Mouse (Mus musculus): Measurements from ENCODE around the gene Nck2. TPM values are rescaled to one million over a fixed set of nuclear protein-coding genes. Genes with fewer than 3 reads are reported as not detected.

Nck2 gene
- polyA plus RNA-seq (2016; fragmentation: Nextera tagmentation; extraction: Ambion mirVana) = 35.0 and 36.8 TPM in 2 replicates

DNA sequence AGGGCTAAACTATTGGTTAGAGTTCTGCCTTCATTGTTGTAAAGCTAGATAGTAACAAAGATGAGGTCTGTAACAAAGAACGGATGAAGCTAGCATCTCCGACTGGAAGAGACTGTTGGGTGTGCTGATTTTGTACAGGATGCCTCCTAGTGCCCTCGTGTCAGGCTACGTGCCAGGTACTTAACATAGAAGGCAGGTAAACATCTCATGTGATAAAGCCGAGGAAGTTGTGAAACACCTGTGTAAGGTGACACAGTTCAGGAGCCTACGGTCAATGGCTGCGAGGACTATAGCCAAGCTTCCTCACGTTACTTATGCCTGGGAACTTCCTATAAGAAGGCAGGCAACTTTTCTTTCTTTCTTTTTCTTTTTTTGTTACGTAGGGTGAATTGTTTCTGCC is at the start of gene Nck2:
Gene Nck2, plus strand, starts transcription at position 49 of the 400 bp plus-strand sequence.
- DNase-seq (ENCODE audit: low spot score) = no peak
- 19% methylated on average over 9 of the region's 9 CpGs for WGBS
- Histone ChIP-seq H3K4me1 (peaks cover 29% of the 10 kb centered on the region), H3K27me3 (ENCODE audit: low read depth, poor library complexity, severe bottlenecking) (peaks cover 5% of the 10 kb centered on the region), H3K27ac (replicated peaks) (peak within 1 kb of the TSS; percentile 94), H3K4me3 (peak within 1 kb of the TSS; percentile 97), H3K9me3 (replicated peaks) (no peaks in the 10 kb centered on the region), H3K36me3 (no peaks in the 10 kb centered on the region)

DNA sequence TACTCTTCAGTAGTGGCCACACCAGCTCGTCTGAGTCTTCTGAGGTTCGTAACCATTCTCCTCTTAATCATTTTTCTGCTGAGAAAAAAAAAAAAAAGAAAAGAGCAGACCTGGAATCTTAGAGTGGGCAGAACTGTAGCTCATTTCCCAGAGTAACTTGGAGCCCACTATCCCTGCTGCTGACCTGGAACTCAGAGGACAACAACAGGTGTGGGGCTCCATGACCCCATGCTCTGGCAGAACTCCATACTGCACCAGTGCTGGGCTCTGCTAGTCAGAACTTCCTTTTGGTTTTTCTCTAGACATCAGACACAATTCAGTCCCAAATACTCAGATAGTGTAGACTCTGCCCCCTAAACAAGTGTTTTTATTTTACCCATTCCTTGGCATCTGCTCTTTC is 49.3 kb upstream of the Nck2 start:
- Histone ChIP-seq H3K36me3 (no peaks in the 10 kb centered on the region), H3K27ac (replicated peaks) (no peak overlapping the region), H3K27me3 (ENCODE audit: low read depth, poor library complexity, severe bottlenecking) (no peaks in the 10 kb centered on the region), H3K4me3 (no peak overlapping the region), H3K4me1 (peaks cover 11% of the 10 kb centered on the region), H3K9me3 (replicated peaks) (no peaks in the 10 kb centered on the region)
- no peak for DNase-seq (ENCODE audit: low spot score)
- 94% methylated on average over 2 of the region's 2 CpGs for WGBS

DNA sequence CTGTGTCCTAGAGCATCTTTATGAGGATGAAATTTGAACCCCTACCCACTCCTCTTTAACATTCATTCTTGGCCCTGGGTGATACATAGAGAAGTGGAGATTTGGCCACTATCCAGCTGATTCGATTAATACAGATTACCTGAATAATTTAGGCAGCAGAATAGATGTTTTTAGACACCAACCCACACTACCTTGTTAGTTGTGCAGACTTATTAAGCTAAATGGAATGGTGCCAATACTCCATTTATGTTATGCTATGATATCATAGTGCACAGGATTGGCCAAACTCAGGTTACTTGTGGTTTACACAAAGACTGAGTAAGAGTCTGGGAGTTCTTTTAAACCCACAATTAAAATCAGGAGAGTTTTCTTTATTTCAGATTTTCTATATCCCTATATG is 48.6 kb upstream of the Nck2 start:
- Histone ChIP-seq H3K27me3 (ENCODE audit: low read depth, poor library complexity, severe bottlenecking) (no peaks in the 10 kb centered on the region), H3K4me3 (no peak overlapping the region), H3K9me3 (replicated peaks) (no peaks in the 10 kb centered on the region), H3K4me1 (peaks cover 11% of the 10 kb centered on the region), H3K27ac (replicated peaks) (no peak overlapping the region), H3K36me3 (no peaks in the 10 kb centered on the region)
- WGBS = 87% methylated on average over 1 of the region's 1 CpGs
- no peak for DNase-seq (ENCODE audit: low spot score)

- 38% methylated on average over 5 of the region's 5 CpGs for WGBS
- Histone ChIP-seq H3K4me1 (peaks cover 11% of the 10 kb centered on the region), H3K27ac (replicated peaks) (no peak overlapping the region), H3K36me3 (no peaks in the 10 kb centered on the region), H3K4me3 (no peak overlapping the region), H3K9me3 (replicated peaks) (no peaks in the 10 kb centered on the region), H3K27me3 (ENCODE audit: low read depth, poor library complexity, severe bottlenecking) (no peaks in the 10 kb centered on the region)
- DNase-seq (ENCODE audit: low spot score) = peak; percentile 19
Observed at GRCm38 (mm10) chr1:43396522-43396921, 47.9 kb upstream of the Nck2 start.

DNA sequence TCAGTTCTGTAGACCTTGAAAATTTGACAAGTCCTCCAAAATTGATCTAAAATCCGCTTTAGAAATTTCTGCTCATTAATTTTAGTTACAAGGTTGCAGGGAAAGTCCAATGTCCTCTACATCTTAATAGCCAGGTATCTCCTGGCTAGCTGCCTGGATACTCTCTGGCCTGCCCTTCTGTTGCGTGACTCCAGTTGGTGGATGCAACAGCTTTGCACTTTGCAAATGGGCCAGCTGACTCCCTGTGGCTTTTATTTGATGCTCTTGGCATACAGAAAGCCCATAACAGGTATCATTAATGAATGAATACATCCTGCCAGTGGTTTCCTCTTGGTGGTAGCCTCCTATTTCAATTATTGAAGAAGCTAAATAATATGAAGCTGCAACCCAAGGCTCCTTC is 47.3 kb upstream of the Nck2 start:
- Histone ChIP-seq H3K9me3 (replicated peaks) (no peaks in the 10 kb centered on the region), H3K27me3 (ENCODE audit: low read depth, poor library complexity, severe bottlenecking) (no peaks in the 10 kb centered on the region), H3K27ac (replicated peaks) (no peak overlapping the region), H3K4me1 (peaks cover 11% of the 10 kb centered on the region), H3K36me3 (no peaks in the 10 kb centered on the region), H3K4me3 (no peak overlapping the region)
- no peak for DNase-seq (ENCODE audit: low spot score)
- 92% methylated on average over 2 of the region's 2 CpGs for WGBS

DNA sequence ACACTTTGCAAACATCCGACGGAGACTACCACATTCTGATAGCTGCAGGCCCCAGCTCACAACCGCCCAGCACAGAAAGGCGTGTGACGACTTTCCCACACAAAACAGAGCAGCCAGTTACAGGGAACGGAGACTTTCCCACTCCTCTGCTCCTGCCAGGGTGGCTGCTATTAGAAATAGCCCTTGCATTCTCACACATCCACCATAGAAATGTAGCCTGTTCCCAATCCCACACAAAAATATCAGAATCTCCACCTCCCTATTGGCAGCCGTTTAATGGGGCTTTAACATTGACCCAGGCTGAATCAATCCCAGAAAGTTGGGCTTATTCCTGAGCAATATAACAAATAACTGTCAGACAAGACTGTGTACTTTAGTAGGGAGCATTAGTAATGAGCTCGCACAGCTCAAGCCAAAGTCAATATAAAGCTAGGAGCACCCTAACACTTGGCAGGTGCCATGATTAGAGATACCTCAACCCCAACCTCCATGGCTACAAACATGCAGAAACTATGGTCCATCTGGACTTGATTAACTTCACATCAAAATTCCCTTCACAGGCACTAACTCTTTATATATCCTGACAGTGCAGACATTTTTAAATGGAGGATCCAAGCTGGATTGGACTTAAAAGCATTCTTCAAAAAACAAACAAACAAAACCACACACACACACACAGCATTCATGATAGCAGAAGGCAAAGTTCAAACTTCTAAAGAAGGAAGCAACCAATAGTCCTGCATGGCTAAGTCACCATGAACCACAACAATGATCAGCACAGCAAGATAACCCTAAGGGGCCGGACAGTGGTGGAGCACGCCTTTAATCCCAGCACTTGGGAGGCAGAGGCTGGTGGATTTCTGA is 45.4 kb upstream of the Nck2 start:
- Histone ChIP-seq H3K27me3 (ENCODE audit: low read depth, poor library complexity, severe bottlenecking) (no peaks in the 10 kb centered on the region), H3K36me3 (no peaks in the 10 kb centered on the region), H3K27ac (replicated peaks) (no peak overlapping the region), H3K9me3 (replicated peaks) (no peaks in the 10 kb centered on the region), H3K4me3 (no peak overlapping the region), H3K4me1 (peaks cover 11% of the 10 kb centered on the region)
- no peak for DNase-seq (ENCODE audit: low spot score)
- WGBS = 89% methylated on average over 10 of the region's 10 CpGs

- no peak for DNase-seq (ENCODE audit: low spot score)
- Histone ChIP-seq H3K4me3 (no peak overlapping the region), H3K4me1 (peaks cover 11% of the 10 kb centered on the region), H3K27me3 (ENCODE audit: low read depth, poor library complexity, severe bottlenecking) (no peaks in the 10 kb centered on the region), H3K9me3 (replicated peaks) (no peaks in the 10 kb centered on the region), H3K36me3 (no peaks in the 10 kb centered on the region), H3K27ac (replicated peaks) (no peak overlapping the region)
- WGBS = 85% methylated on average over 8 of the region's 8 CpGs
Observed at GRCm38 (mm10) chr1:43399602-43400216, 44.7 kb upstream of the Nck2 start.

GRCm38 (mm10) chr1:43400655-43401054 is 43.7 kb upstream of the Nck2 start:
- H3K4me3 ChIP-seq = no peak overlapping the region
- H3K9me3 ChIP-seq (replicated peaks) = no peaks in the 10 kb centered on the region
- H3K27me3 ChIP-seq (ENCODE audit: low read depth, poor library complexity, severe bottlenecking) = no peaks in the 10 kb centered on the region
- no peak for DNase-seq (ENCODE audit: low spot score)
- WGBS = 76% methylated on average over 3 of the region's 3 CpGs
- H3K4me1 ChIP-seq = peaks cover 11% of the 10 kb centered on the region
- no peaks in the 10 kb centered on the region for H3K36me3 ChIP-seq
- no peak overlapping the region for H3K27ac ChIP-seq (replicated peaks)

GRCm38 (mm10) chr1:43403341-43403740 is 41.0 kb upstream of the Nck2 start:
- Histone ChIP-seq H3K36me3 (no peaks in the 10 kb centered on the region), H3K9me3 (replicated peaks) (no peaks in the 10 kb centered on the region), H3K4me3 (no peak overlapping the region), H3K27me3 (ENCODE audit: low read depth, poor library complexity, severe bottlenecking) (no peaks in the 10 kb centered on the region), H3K27ac (replicated peaks) (no peak overlapping the region), H3K4me1 (no peaks in the 10 kb centered on the region)
- DNase-seq (ENCODE audit: low spot score) = no peak

- H3K4me3 ChIP-seq = no peak overlapping the region
- no peaks in the 10 kb centered on the region for H3K4me1 ChIP-seq
- DNase-seq (ENCODE audit: low spot score) = no peak
- WGBS = 64% methylated on average over 9 of the region's 9 CpGs
- H3K27me3 ChIP-seq (ENCODE audit: low read depth, poor library complexity, severe bottlenecking) = no peaks in the 10 kb centered on the region
- H3K36me3 ChIP-seq = no peaks in the 10 kb centered on the region
- H3K9me3 ChIP-seq (replicated peaks) = no peaks in the 10 kb centered on the region
- H3K27ac ChIP-seq (replicated peaks) = no peak overlapping the region
Observed at GRCm38 (mm10) chr1:43404693-43405678, 39.4 kb upstream of the Nck2 start.

GRCm38 (mm10) chr1:43409019-43409418 is 35.4 kb upstream of the Nck2 start:
- no peak for DNase-seq (ENCODE audit: low spot score)
- Histone ChIP-seq H3K27me3 (ENCODE audit: low read depth, poor library complexity, severe bottlenecking) (no peaks in the 10 kb centered on the region), H3K4me1 (no peaks in the 10 kb centered on the region), H3K9me3 (replicated peaks) (no peaks in the 10 kb centered on the region), H3K4me3 (no peak overlapping the region), H3K27ac (replicated peaks) (no peak overlapping the region), H3K36me3 (no peaks in the 10 kb centered on the region)
- WGBS = 78% methylated on average over 4 of the region's 4 CpGs

DNA sequence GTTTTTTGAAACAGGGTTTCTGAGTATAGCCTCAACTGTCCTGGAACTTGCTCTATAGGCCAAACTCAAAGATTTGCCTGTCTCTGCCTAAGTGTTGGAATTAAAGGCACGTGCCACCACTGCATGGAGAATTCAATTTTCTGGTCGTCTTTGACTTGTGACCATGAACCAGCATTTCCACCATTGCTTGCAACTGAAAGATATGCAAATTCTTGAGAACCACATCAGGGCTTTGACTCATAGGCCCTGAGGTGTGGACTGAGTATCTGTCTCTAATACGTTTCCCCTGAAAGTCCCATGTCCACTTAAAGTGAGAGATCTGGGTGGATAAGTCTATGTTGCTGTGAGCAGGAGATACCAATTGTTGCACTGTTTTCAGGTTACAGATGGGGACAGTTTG is 31.6 kb upstream of the Nck2 start:
- Histone ChIP-seq H3K27me3 (ENCODE audit: low read depth, poor library complexity, severe bottlenecking) (no peaks in the 10 kb centered on the region), H3K9me3 (replicated peaks) (no peaks in the 10 kb centered on the region), H3K4me3 (no peak overlapping the region), H3K36me3 (no peaks in the 10 kb centered on the region), H3K4me1 (no peaks in the 10 kb centered on the region), H3K27ac (replicated peaks) (no peak overlapping the region)
- WGBS = 88% methylated on average over 3 of the region's 3 CpGs
- no peak for DNase-seq (ENCODE audit: low spot score)

All from midbrain, embryonic 10.5 days (tissue).